Mouse (Mus musculus): ENCODE data around the gene Wipi1. TPM values are rescaled to one million over a fixed set of nuclear protein-coding genes. Genes with fewer than 3 reads are reported as not detected.
A peak's percentile ranks its signal among the peaks of the same experiment; 100 is the strongest.
"Not testable (repeated sequence)": the region's sequence is repeated elsewhere in the genome, so short reads cannot be mapped to it uniquely, and the experiment has no call there.

Wipi1 gene
- 10 to 100 TPM; 51.9 to 53.1 TPM for total RNA-seq (2021)
- long read RNA-seq, experiment 1, transcript Wipi1-202 (13 exons, 2,050 nt): major isoform, 14 of 21 reads
- long read RNA-seq, experiment 1, partial matches to known transcripts: 4 of 21 reads
- long read RNA-seq, experiment 1, other reads (novel, unspliced or antisense): 0 of 21 reads
- long read RNA-seq, experiment 2, transcript Wipi1-201 (12 exons, 3,338 nt): minor isoform, 30 of 98 reads
- long read RNA-seq, experiment 2, transcript Wipi1-202 (13 exons, 2,050 nt): major isoform, 56 of 98 reads
- long read RNA-seq, experiment 2, partial matches to known transcripts: 5 of 98 reads
- long read RNA-seq, experiment 2, other reads (novel, unspliced or antisense): 7 of 98 reads

GRCm38 (mm10) chr11:109611303-109612149, at the start of gene Wipi1:
Gene Wipi1 (minus strand): TSS chr11:109611967.
- DNase-seq (ENCODE audit: low spot score in 2 of 2): peak; percentile 99

DNA sequence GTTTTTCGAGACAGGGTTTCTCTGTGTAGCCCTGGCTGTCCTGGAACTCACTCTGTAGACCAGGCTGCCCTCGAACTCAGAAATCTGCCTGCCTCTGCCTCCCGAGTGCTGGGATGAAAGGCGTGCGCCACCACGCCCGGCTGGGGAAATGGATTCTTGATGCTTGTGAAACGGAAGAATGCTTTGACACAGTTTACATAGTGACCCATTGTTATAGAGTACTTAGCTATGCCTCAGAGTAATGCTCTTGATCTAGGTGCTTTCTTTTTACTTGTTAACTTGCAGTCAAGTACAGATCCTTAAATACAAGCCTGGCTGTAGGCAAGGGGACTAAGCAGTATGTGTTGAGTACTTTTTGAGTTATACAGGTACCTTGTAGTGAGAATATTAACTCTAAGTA, 48.8 kb upstream of the Wipi1 start:
- not testable (repeated sequence) for DNase-seq (ENCODE audit: low spot score in 2 of 2)

- DNase-seq (ENCODE audit: low spot score in 2 of 2): no peak
Measured at GRCm38 (mm10) chr11:109656232-109656631, 44.5 kb upstream of the Wipi1 start.

DNA sequence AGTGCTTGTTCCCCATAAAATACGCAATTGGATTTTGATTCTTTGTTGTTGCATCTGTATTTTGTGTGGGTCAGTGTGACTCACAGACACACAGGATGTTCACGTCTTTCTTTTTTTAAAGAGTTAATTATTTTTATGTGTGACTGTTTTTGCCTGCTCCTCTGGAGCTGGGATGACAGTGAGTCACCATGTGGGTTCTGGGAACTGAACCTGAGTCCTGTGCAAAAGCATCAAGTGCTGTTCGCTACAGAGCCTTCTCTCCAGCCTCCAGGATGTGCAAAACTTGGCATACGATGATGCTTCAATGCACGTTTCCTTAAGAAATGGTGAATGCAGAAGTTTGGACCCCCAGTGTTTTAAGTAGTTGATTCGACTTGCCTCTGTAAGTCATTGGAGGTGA, 42.8 kb upstream of the Wipi1 start:
- no peak for DNase-seq (ENCODE audit: low spot score in 2 of 2)

DNA sequence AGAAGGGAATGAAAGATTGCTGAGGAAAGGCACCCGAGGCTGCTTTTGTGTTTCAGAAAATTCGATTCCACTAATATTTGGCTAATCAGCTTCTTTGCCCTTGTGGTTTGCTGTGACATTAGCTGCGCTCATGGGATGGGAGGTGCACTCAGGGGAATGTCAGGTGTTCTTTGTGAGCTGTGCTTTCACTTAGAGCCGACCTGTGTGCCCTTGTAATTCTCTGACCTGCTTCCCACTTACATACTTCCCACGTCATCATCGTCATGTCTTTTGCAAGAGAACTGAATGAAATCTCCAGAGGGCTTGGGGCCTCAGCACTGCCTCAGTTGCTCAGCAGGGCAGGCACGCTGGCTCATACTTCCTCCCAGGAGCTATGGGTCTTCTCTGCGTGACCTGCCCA, 41.4 kb upstream of the Wipi1 start:
- no peak for DNase-seq (ENCODE audit: low spot score in 2 of 2)

DNA sequence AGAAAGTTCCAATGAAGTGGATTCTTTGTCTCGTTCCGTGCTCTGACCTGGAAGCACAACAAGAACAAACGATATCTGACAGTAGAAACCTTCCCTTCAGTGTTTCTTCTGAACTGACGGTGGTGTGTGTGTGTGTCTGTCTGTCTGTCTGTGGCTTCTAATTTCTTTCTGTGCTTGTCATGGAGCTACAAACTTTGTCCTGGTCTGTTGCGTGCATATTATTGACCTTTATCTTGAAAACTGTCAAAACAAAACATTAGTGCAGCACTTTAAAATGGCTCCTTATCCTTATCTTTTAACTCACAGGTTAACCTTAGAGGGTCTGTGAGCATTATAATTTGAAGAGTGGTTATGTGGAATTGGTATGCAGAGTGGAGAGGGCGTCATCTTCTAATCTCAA, 40.7 kb upstream of the Wipi1 start:
- no peak for DNase-seq (ENCODE audit: low spot score in 2 of 2)

- no peak for DNase-seq (ENCODE audit: low spot score in 2 of 2)
Measured at GRCm38 (mm10) chr11:109651566-109652024, 39.8 kb upstream of the Wipi1 start.

- DNase-seq (ENCODE audit: low spot score in 2 of 2): peak; percentile 72 to 84
Measured at GRCm38 (mm10) chr11:109650788-109651565, 39.2 kb upstream of the Wipi1 start.

DNA sequence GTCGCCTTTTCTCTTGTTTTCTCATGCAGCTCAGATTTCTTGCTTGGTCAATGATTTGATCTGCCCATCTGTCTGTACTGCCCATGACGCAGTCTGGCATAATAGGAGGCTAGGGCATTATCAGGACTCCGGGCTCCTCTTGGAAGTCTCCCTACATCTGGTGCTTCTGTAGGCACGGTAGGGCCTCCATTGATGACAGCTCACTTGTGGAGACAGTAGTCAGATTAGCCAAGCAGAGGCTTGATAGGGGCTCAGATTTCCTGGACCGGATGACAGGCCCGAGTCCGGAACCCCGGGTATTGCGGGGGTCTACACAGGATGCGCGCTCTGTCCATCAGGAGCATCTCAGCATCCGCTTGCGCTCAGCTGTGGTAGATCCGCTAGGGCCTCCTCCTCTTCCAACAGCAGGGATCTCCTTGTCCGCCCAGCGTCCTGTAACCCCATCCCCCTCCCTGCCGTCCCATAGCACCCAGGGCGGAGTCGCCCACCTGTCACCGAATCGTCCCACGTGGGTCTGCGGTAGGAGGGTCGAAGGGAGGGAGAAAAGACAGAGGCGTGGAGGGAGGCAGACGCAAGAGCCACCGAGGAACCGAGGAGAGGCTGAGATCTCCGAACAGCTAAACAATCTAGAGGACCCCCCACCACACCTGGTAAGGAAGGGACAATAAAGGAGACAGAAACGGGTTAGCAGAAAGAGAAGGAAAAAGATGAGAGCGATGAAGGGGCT, 38.4 kb upstream of the Wipi1 start:
- DNase-seq (ENCODE audit: low spot score in 2 of 2): peak; percentile 48 to 58

DNA sequence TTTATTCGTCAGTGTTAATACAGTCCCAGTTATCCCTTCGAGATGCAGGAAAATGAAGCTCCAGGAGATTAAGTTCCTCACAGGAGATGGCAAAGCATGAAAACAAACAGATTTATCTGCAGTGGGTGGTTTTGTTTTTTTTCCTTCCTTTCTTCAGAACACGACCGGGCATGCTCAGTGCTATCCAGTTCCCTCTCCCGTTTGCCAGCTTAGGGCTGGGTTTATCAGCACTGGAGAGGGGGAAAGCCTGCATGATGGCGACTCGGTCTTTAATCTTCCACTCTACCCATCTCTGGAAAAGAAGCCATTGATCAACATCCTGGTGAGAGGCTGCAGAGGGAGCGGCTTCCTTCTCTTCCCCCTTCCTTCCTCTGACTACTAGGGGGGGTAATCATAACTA, 37.4 kb upstream of the Wipi1 start, which contains the start of gene Prkar1a:
Gene Prkar1a, plus strand, starts transcription at position 200 of the 400 bp plus-strand sequence.
- DNase-seq (ENCODE audit: low spot score in 2 of 2): no peak

DNA sequence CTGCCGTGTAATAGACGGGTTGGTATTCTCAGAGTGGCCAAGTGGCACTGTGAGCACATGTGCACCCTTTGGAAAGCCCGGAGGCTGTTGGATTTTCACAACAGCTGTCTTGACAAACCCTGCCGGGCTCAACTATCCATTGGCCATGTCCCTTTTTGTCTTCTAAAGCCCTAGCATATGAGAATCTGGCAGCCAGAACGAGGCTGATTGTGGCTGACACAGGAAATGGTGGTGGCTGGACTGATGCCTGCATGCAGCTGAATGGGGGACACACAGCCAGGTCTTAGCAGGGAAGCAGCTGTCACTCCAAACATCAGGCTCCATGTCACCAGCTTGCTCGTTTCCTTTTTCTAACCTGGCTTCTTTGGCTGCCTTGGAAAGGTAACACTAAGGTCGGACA, 36.7 kb upstream of the Wipi1 start:
- no peak for DNase-seq (ENCODE audit: low spot score in 2 of 2)

GRCm38 (mm10) chr11:109641498-109642222, 29.9 kb upstream of the Wipi1 start:
- no peak for DNase-seq (ENCODE audit: low spot score in 2 of 2)

DNA sequence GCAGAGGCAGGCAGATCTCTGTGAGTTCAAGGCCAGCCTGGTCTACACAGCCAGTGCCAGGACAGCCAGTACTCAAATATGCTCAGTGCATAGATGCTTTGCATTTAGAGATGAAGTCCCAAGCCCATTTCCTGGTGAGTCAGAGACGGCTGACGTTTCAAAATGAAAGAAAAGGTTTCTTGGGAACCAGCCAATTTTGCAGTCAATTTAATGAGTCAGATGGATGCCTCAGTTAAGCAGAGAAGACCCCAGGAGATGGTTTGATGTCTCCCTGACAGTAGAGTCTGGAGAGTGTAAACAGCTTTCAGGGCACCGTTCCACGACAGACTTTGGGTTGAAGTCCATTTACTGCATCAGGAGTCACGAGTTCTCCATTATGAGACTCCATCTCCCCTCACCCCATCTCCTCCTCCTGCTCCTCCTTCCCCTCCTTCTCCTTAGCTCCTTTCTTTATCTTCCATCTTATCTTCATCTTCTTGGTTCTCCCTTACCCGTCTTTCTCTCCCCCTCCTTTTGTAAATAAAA, 24.2 kb upstream of the Wipi1 start:
- no peak for DNase-seq (ENCODE audit: low spot score in 2 of 2)

GRCm38 (mm10) chr11:109634928-109635327, 23.2 kb upstream of the Wipi1 start:
- DNase-seq (ENCODE audit: low spot score in 2 of 2): no peak

GRCm38 (mm10) chr11:109629021-109629521, 17.3 kb upstream of the Wipi1 start:
- no peak for DNase-seq (ENCODE audit: low spot score in 2 of 2)

- no peak for DNase-seq (ENCODE audit: low spot score in 2 of 2)
Measured at GRCm38 (mm10) chr11:109628099-109628498, 16.3 kb upstream of the Wipi1 start.

DNA sequence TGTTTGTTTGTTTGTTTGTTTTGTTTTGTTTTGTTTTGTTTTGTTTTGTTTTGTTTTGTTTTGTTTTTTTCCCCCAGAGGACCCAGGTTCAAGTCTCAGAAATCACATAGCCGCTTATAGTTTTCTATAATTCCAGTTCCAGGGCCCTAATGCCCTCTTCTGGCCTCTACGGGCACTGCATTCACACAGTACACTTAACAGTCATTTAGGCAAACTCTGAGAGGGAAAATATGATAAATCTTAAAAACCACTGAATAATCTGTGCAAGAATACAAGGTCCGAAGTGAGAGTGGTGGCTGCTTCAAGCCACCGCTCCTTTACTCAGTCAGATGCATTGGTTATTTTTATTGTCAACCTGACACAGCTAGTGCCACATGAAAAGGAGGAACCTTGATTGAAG, 15.9 kb upstream of the Wipi1 start:
- DNase-seq (ENCODE audit: low spot score in 2 of 2): no peak

- no peak for DNase-seq (ENCODE audit: low spot score in 2 of 2)
Measured at GRCm38 (mm10) chr11:109623238-109623637, 11.5 kb upstream of the Wipi1 start.

DNA sequence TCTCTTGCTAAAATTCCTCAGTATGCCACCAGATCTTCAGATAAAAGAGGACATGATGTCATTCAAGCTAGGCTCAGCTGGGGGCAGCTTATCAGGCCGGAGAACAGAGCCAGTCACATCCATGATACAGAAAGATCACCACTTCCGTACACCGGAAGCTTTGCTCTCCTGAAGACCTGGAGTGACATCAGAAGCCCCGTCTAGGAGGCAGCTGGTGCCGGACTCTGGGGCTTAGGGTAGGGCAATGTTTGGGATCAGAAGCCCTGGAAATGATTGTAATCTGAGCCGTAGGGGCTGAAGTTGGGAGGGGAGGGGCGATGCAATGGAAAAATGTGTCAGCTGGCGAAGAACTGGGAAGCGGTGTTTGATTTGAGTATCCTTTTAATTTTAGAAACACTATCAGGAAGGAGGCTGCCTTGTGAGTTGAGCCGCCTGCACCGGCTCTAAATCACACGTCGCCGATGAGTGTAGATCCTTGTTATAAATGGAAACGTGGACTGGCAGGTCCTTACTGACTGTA, 10.8 kb upstream of the Wipi1 start:
- DNase-seq (ENCODE audit: low spot score in 2 of 2): no peak

Data from adrenal gland, postnatal 4 days (tissue).